Mouse (Mus musculus): ENCODE results near the gene Gimap8. TPM values are rescaled to one million over a fixed set of nuclear protein-coding genes. Genes with fewer than 3 reads are reported as not detected.

Gene Gimap8
- polyA plus RNA-seq, 1 experiment from 2014 or later: 0.52 TPM

- Histone ChIP-seq H3K9ac (no peak within 1 kb of the TSS), H3K27ac (no peak within 1 kb of the TSS), H3K4me1 (no peaks in the 10 kb centered on the region), H3K36me3 (replicated peaks) (no peaks in the 10 kb centered on the region), H3K4me2 (no peak within 1 kb of the TSS), H3K27me3 (replicated peaks) (no peaks in the 10 kb centered on the region), H3K4me3 (no peak within 1 kb of the TSS), H3K9me3 (no peaks in the 10 kb centered on the region)
- ATAC-seq (replicated peaks): no peak
- WGBS: 74% methylated on average over 5 of the region's 5 CpGs
Observed at GRCm38 (mm10) chr6:48684319-48684718, 37.3 kb downstream of the Gimap8 start, which contains the start of gene Gimap4. TSS of gene Gimap4 (plus strand) at chr6:48684549.

GRCm38 (mm10) chr6:48684806-48685205, 37.8 kb downstream of the Gimap8 start:
- H3K4me2 ChIP-seq: no peak overlapping the region
- no peak overlapping the region for H3K9ac ChIP-seq
- no peak overlapping the region for H3K27ac ChIP-seq
- H3K36me3 ChIP-seq (replicated peaks): no peaks in the 10 kb centered on the region
- no peak for ATAC-seq (replicated peaks)
- H3K4me1 ChIP-seq: no peaks in the 10 kb centered on the region
- H3K9me3 ChIP-seq: no peaks in the 10 kb centered on the region
- H3K27me3 ChIP-seq (replicated peaks): no peaks in the 10 kb centered on the region
- 45% methylated on average over 4 of the region's 4 CpGs for WGBS
- no peak overlapping the region for H3K4me3 ChIP-seq

- Histone ChIP-seq H3K4me3 (no peak overlapping the region), H3K27me3 (replicated peaks) (no peaks in the 10 kb centered on the region), H3K9ac (no peak overlapping the region), H3K4me1 (no peaks in the 10 kb centered on the region), H3K27ac (no peak overlapping the region), H3K4me2 (no peak overlapping the region), H3K9me3 (no peaks in the 10 kb centered on the region), H3K36me3 (replicated peaks) (no peaks in the 10 kb centered on the region)
- no peak for ATAC-seq (replicated peaks)
- 83% methylated on average over 2 of the region's 2 CpGs for WGBS
Observed at GRCm38 (mm10) chr6:48685251-48685650, 38.2 kb downstream of the Gimap8 start.

GRCm38 (mm10) chr6:48685694-48686665, 38.9 kb downstream of the Gimap8 start:
- Histone ChIP-seq H3K27me3 (replicated peaks) (no peaks in the 10 kb centered on the region), H3K9ac (no peak overlapping the region), H3K4me3 (no peak overlapping the region), H3K27ac (no peak overlapping the region), H3K4me1 (no peaks in the 10 kb centered on the region), H3K9me3 (no peaks in the 10 kb centered on the region), H3K36me3 (replicated peaks) (no peaks in the 10 kb centered on the region), H3K4me2 (no peak overlapping the region)
- 88% methylated on average over 7 of the region's 7 CpGs for WGBS
- ATAC-seq (replicated peaks): no peak

GRCm38 (mm10) chr6:48687077-48687476, 40.0 kb downstream of the Gimap8 start:
- Histone ChIP-seq H3K4me2 (no peak overlapping the region), H3K9me3 (no peaks in the 10 kb centered on the region), H3K27me3 (replicated peaks) (no peaks in the 10 kb centered on the region), H3K27ac (no peak overlapping the region), H3K36me3 (replicated peaks) (no peaks in the 10 kb centered on the region), H3K4me1 (no peaks in the 10 kb centered on the region), H3K4me3 (no peak overlapping the region), H3K9ac (no peak overlapping the region)
- no peak for ATAC-seq (replicated peaks)
- WGBS: 69% methylated on average over 2 of the region's 2 CpGs

- H3K9ac ChIP-seq: no peak overlapping the region
- H3K27me3 ChIP-seq (replicated peaks): no peaks in the 10 kb centered on the region
- WGBS: 88% methylated on average over 2 of the region's 2 CpGs
- no peak overlapping the region for H3K27ac ChIP-seq
- no peak for ATAC-seq (replicated peaks)
- no peaks in the 10 kb centered on the region for H3K36me3 ChIP-seq (replicated peaks)
- H3K4me3 ChIP-seq: no peak overlapping the region
- no peaks in the 10 kb centered on the region for H3K4me1 ChIP-seq
- H3K4me2 ChIP-seq: no peak overlapping the region
- no peaks in the 10 kb centered on the region for H3K9me3 ChIP-seq
Observed at GRCm38 (mm10) chr6:48689320-48689719, 42.3 kb downstream of the Gimap8 start.

GRCm38 (mm10) chr6:48692962-48693361, 45.9 kb downstream of the Gimap8 start:
- 94% methylated on average over 6 of the region's 6 CpGs for WGBS
- ATAC-seq (replicated peaks): no peak

GRCm38 (mm10) chr6:48696830-48697554, 50.0 kb downstream of the Gimap8 start:
- no peak overlapping the region for H3K27ac ChIP-seq
- WGBS: 87% methylated on average over 4 of the region's 4 CpGs
- H3K4me3 ChIP-seq: no peak overlapping the region
- no peaks in the 10 kb centered on the region for H3K4me1 ChIP-seq
- no peak overlapping the region for H3K9ac ChIP-seq
- no peaks in the 10 kb centered on the region for H3K36me3 ChIP-seq (replicated peaks)
- ATAC-seq (replicated peaks): no peak
- H3K4me2 ChIP-seq: no peak overlapping the region
- no peaks in the 10 kb centered on the region for H3K9me3 ChIP-seq
- H3K27me3 ChIP-seq (replicated peaks): no peaks in the 10 kb centered on the region

More at GRCm38 (mm10) chr6:48692962-48693361, 45.9 kb downstream of the Gimap8 start:
- H3K4me2 ChIP-seq: no peak overlapping the region
- no peaks in the 10 kb centered on the region for H3K36me3 ChIP-seq (replicated peaks)
- no peaks in the 10 kb centered on the region for H3K27me3 ChIP-seq (replicated peaks)
- no peak overlapping the region for H3K9ac ChIP-seq
- H3K27ac ChIP-seq: no peak overlapping the region
- H3K4me3 ChIP-seq: no peak overlapping the region
- H3K4me1 ChIP-seq: no peaks in the 10 kb centered on the region
- no peaks in the 10 kb centered on the region for H3K9me3 ChIP-seq

- H3K27me3 ChIP-seq (replicated peaks): no peaks in the 10 kb centered on the region
- no peak overlapping the region for H3K27ac ChIP-seq
- no peak overlapping the region for H3K9ac ChIP-seq
- no peak overlapping the region for H3K4me3 ChIP-seq
- no peaks in the 10 kb centered on the region for H3K9me3 ChIP-seq
- H3K4me2 ChIP-seq: no peak overlapping the region
- H3K4me1 ChIP-seq: no peaks in the 10 kb centered on the region
- WGBS: 46% methylated on average over 1 of the region's 1 CpGs
- no peak for ATAC-seq (replicated peaks)
- no peaks in the 10 kb centered on the region for H3K36me3 ChIP-seq (replicated peaks)
Observed at GRCm38 (mm10) chr6:48697555-48697930, 50.5 kb downstream of the Gimap8 start.

GRCm38 (mm10) chr6:48698066-48698856, 51.2 kb downstream of the Gimap8 start:
- H3K4me3 ChIP-seq: no peak overlapping the region
- no peak for ATAC-seq (replicated peaks)
- no peaks in the 10 kb centered on the region for H3K27me3 ChIP-seq (replicated peaks)
- no peaks in the 10 kb centered on the region for H3K36me3 ChIP-seq (replicated peaks)
- no peak overlapping the region for H3K9ac ChIP-seq
- H3K4me1 ChIP-seq: no peaks in the 10 kb centered on the region
- no peak overlapping the region for H3K4me2 ChIP-seq
- no peaks in the 10 kb centered on the region for H3K9me3 ChIP-seq
- 73% methylated on average over 7 of the region's 7 CpGs for WGBS
- H3K27ac ChIP-seq: no peak overlapping the region

- no peaks in the 10 kb centered on the region for H3K27me3 ChIP-seq (replicated peaks)
- WGBS: 83% methylated on average over 3 of the region's 3 CpGs
- no peak overlapping the region for H3K9ac ChIP-seq
- H3K9me3 ChIP-seq: no peaks in the 10 kb centered on the region
- H3K36me3 ChIP-seq (replicated peaks): no peaks in the 10 kb centered on the region
- ATAC-seq (replicated peaks): no peak
- H3K4me3 ChIP-seq: no peak overlapping the region
- no peak overlapping the region for H3K4me2 ChIP-seq
- no peaks in the 10 kb centered on the region for H3K4me1 ChIP-seq
- H3K27ac ChIP-seq: no peak overlapping the region
Observed at GRCm38 (mm10) chr6:48698888-48699287, 51.9 kb downstream of the Gimap8 start.

Measured in midbrain, embryonic 15.5 days (tissue).